Mouse (Mus musculus): ENCODE data around the gene Zbtb24.

Zbtb24 gene

DNA sequence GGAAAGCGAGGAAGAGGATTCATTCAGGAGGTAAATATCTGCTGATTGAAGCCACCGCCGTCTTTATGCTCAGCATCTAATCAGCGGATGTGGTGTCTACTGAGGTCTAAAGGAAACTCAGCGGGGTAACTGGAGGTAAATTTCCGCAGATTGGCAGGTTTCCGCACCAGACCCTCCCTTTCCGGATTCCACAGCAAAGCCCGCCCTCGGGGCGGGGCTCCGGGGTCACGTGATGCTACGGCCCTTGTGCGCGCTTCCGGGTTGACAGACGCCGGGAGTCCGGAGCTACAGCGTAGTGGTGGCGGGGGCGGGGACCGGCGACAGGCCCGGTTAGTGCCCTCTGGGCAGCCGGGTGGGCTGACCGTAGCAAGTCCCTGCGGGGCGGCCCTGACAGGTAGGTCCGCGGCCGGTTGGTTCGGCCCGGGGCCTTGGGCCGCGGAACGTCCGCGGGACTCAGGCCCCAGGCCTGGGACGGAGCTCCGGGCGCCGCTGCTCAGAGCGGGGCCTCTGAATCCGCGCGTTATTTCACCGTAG lies at the start of gene Zbtb24:
Gene Zbtb24, plus strand, starts transcription at position 247 of the 534 bp plus-strand sequence.
- peak; percentile 87; the same call in 1 of the 2 replicates for TF ChIP-seq GATA4 (IDR thresholded peaks at IDR 0.05; ENCODE audit: insufficient replicate concordance, low read length)

DNA sequence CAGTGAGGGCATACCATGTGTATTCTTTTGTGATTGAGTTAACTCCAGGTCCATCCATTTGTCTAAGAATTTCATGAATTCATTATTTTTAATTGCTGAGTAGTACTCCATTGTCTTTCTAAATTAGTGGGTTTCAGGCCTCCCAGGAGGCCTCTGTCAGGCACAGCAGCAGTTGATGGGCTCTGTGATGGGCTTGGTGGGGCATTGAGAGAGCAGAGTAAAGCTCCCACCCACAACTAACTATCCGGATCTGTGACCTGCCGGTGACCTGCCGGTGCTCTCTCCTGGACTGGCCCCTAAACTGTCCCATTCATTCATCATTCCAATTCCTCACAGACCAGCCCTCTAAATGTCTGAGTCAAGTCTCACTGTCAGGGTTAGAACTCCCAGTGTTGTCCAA lies 49.1 kb upstream of the Zbtb24 start:
- TF ChIP-seq GATA4 (IDR thresholded peaks at IDR 0.05; ENCODE audit: insufficient replicate concordance, low read length): no peak

DNA sequence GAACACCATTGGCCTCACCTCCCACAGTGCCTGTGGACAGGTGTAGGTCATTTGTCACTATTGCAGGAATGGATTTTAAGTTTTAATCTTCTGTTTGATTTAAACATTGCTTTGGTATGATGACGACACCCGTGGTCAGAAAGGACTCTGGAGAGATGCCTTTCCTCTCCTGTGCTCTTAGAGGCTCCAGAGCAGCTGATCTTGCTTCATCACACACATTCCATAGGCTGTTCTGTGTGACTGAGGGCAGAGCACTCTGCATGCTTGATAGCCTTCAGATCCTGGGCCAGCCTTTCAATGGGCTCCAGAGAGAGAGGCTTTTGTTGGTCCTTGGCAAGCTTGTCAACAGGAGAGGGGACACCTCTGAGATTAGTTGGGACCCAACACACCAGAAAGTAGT lies 46.8 kb upstream of the Zbtb24 start:
- no peak for TF ChIP-seq GATA4 (IDR thresholded peaks at IDR 0.05; ENCODE audit: insufficient replicate concordance, low read length)

DNA sequence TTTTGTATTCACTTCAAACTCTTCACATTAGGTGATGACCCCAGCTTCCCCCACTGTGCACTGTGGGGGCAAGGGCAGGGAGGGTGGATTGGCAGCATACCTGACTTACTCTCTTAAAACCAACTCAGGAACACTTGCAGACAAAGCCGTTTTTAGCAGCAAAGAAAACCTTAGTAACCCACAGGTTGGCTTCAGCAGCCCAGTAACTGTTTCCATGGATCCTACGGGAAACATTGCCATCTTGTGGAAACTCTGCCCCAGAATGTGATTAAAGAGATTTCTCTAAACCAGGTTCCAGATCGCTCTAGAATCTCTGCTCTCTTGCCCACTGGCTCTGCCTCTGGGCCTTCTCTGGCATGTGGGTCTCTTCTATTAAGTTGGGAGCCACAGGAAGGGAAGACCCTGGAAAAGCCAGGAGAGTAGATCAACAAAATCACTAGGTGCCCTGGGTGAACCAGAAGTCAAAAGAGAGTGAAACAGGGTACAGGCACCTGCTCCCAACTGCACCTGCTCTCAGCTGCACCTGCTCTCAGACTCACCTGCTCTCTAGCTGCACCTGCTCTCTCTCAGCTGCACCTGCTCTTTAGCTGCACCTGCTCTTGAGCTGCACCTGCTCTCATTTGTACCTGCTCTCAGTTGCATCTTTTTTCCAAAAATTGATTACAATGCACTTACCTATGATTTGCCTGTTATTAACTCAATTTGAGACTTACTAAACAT lies 46.1 kb upstream of the Zbtb24 start:
- TF ChIP-seq GATA4 (IDR thresholded peaks at IDR 0.05; ENCODE audit: insufficient replicate concordance, low read length): no peak

GRCm38 (mm10) chr10:41420496-41421200 lies 29.5 kb upstream of the Zbtb24 start:
- no peak for TF ChIP-seq GATA4 (IDR thresholded peaks at IDR 0.05; ENCODE audit: insufficient replicate concordance, low read length)

DNA sequence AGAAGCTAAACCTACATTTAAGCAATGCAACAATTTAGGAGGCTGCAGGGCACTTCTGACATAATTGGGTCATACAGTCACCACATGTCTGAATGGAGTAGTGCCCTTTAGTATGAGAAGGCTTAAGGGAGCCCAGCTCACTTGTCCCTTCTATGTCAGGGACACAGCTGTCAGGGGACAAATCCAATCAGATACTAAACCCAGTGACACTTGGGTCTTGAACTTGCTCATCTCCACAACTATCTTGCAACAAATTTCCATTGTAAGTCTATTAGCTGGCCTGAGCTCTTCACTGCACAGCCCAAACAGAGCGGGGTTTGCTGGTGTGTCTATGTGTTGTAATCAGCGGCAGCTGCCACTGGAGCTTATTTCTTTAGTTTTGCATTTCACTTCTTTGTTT lies 26.5 kb upstream of the Zbtb24 start:
- no peak for TF ChIP-seq GATA4 (IDR thresholded peaks at IDR 0.05; ENCODE audit: insufficient replicate concordance, low read length)

DNA sequence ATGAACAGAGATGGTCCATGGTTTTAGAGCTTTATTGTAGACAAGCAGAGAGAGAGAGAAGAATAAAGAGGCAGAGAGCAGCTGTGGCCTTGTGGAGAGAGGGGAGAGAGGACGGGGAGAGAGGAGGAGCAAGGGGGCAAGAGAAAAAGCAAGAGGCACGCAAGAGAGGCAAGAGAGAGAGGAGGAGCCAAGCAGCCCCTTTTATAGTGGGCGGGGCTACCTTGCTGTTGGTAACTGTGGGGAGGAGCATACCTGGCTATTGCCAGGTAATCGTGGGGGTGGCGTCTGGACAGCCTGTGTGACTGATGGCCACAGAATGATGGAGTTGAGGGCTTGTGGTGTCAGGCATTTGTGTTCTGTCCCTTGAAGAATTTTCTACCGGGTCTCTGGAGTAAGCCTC lies 23.8 kb upstream of the Zbtb24 start:
- no peak for TF ChIP-seq GATA4 (IDR thresholded peaks at IDR 0.05; ENCODE audit: insufficient replicate concordance, low read length)

GRCm38 (mm10) chr10:41434624-41435023 lies 15.6 kb upstream of the Zbtb24 start:
- no peak for TF ChIP-seq GATA4 (IDR thresholded peaks at IDR 0.05; ENCODE audit: insufficient replicate concordance, low read length)

GRCm38 (mm10) chr10:41435141-41435540 lies 15.0 kb upstream of the Zbtb24 start:
- no peak for TF ChIP-seq GATA4 (IDR thresholded peaks at IDR 0.05; ENCODE audit: insufficient replicate concordance, low read length)

DNA sequence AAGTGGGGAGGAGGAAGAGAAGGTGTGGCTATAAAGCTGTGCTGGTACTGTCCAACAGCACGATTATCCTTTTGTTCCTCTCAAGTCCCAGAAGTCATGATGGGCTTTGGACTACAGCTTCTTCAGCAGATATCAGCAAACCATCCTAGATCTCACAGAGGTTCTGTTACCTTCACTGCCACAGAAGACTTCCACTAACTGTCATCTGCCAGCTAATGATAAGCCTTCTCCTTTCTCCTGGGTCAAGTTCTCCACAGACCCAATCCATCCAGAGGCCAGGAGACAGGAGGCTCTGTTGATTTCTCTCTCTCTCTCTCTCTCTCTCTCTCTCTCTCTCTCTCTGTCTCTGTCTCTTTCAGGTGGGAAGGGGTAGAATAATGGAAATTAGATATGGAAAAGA lies 2.0 kb upstream of the Zbtb24 start:
- TF ChIP-seq GATA4 (IDR thresholded peaks at IDR 0.05; ENCODE audit: insufficient replicate concordance, low read length): no peak

DNA sequence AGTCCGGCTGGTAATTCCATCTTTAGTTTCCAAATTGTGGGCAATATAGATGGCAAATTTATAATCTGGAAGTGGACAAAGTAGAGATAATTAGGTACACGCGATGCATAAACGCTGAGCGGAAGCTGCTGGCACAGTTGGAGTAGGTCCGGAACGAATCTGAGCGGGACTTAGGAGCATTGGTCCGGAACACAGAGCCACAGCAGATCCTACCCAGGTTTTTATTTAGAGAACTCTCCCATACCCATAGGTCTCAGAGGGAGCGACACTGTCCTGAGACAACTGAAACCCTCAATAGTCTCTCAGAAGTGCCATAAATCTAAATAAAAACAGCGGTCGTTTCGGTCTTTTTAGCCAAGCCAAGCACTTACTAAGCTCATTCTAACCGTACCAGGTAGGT lies 499 bp upstream of the Zbtb24 start:
- TF ChIP-seq GATA4 (IDR thresholded peaks at IDR 0.05; ENCODE audit: insufficient replicate concordance, low read length): no peak

GRCm38 (mm10) chr10:41450780-41451522 lies 768 bp downstream of the Zbtb24 start:
- TF ChIP-seq GATA4 (IDR thresholded peaks at IDR 0.05; ENCODE audit: insufficient replicate concordance, low read length): peak; percentile 61; the same call in 1 of the 2 replicates

DNA sequence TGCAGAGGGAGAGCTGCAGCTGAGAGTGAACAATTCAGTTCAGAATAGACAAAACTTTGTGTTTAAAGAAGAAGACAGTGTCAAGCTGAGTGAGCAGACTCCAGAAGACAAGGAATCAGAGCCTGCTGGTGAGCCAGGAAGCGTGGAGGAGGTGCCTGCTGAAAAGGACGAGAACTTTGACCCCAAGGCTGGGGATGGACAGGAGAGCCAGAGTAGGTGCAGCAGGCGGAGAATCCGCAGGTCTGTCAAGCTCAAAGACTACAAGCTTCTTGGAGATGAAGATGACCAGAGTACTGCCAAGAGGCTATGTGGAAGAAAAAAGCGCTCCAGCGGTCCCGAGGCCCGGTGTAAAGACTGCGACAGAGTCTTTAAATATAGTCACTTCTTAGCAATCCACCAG lies 1.5 kb downstream of the Zbtb24 start:
- no peak for TF ChIP-seq GATA4 (IDR thresholded peaks at IDR 0.05; ENCODE audit: insufficient replicate concordance, low read length)

GRCm38 (mm10) chr10:41452791-41453190 lies 2.6 kb downstream of the Zbtb24 start:
- no peak for TF ChIP-seq GATA4 (IDR thresholded peaks at IDR 0.05; ENCODE audit: insufficient replicate concordance, low read length)

DNA sequence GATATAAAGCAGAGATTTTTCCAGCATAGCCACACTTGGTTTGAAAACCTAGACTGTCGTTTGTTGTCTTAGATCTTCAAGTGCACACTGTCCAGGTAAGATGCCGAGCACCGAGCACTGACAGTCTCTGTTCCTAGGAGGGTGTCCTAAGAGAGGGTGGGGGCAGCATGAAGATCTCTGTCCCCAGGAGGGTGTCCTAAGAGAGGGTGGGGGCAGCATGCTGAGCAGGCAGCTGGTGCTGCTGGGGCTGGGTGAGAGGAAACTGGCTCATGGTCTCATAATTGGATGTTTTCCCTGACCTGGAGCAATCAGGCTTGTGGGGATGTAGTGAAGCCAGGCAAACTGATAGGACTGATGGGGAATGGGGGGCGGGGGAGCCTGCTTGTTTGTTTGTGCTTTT lies 9.8 kb downstream of the Zbtb24 start:
- no peak for TF ChIP-seq GATA4 (IDR thresholded peaks at IDR 0.05; ENCODE audit: insufficient replicate concordance, low read length)

DNA sequence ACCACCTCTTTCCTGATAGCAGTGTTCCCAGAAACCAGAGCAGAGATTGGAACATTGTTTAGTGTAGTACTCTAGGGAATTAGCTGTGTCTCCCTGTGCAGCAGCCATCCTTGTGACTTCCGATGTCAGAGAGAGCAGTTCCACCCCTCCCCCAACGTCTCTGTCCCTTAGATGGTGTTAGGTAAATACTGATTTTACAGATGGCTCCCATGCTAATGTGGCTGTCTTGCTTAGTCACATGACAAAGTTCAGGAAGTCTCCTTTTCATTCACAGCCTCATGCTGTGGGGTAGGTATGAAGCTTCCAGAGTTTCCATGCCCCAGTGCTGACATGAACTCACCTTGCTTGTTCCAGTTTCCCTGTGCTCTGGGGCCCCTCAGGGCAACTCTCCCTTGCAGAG lies 10.3 kb downstream of the Zbtb24 start:
- no peak for TF ChIP-seq GATA4 (IDR thresholded peaks at IDR 0.05; ENCODE audit: insufficient replicate concordance, low read length)
